In genomic region chr7:126216867-126217266, GRCm38 (mm10) we compare ENCODE assay signal across 18 mouse cellular contexts. TPM values are rescaled to one million over a fixed set of nuclear protein-coding genes. Genes with fewer than 3 reads are reported as not detected.
DNase-seq lines count a peak whose midpoint lies in the region; ATAC-seq and TF ChIP-seq lines count a peak whose summit lies in the region.
"Had no signal": no experiment of that assay in that cellular context is flagged by ENCODE, and none has a peak within 500 bp of the region (broad histone marks: within the 10 kb centered on the region; RNA-seq: fewer than 3 reads in every experiment).

No protein-coding gene starts in this region.

- intact Hi-C loops in heart, postnatal 25 days (cut with DNase I), result loop anchor here (2.0 kb wide), 1 partner anchor 32 kb away; no protein-coding TSS in a partner anchor
- intact Hi-C loops in left cerebral cortex, adult 2 months (cut with DNase I), result no loop called here

- H3K36me3 ChIP-seq in hindbrain, postnatal 0 days (ENCODE audit: insufficient read depth, low read length), result no peaks in the 10 kb centered on the region
- no peaks in the 10 kb centered on the region for H3K36me3 ChIP-seq in hindbrain, embryonic 12.5 days
- H3K36me3 ChIP-seq in kidney, embryonic 15.5 days, result no peaks in the 10 kb centered on the region
- H3K36me3 ChIP-seq: G1E; intestine, embryonic 15.5 days; limb, embryonic 10.5 days; liver, embryonic 13.5 days had no signal

- no peak overlapping the region for H3K9ac ChIP-seq in hindbrain, postnatal 0 days (replicated peaks; ENCODE audit: low read length)
- H3K9ac ChIP-seq in hindbrain, embryonic 12.5 days, result no peak overlapping the region
- no peak overlapping the region for H3K9ac ChIP-seq in kidney, embryonic 15.5 days
- H3K9ac ChIP-seq: intestine, embryonic 15.5 days; liver, embryonic 13.5 days had no signal

- no peak overlapping the region for H3K4me2 ChIP-seq in hindbrain, postnatal 0 days (ENCODE audit: low read depth, low read length)
- no peak overlapping the region for H3K4me2 ChIP-seq in hindbrain, embryonic 12.5 days (replicated peaks)
- H3K4me2 ChIP-seq in kidney, embryonic 15.5 days, result no peak overlapping the region
- H3K4me2 ChIP-seq: intestine, embryonic 15.5 days; liver, embryonic 13.5 days had no signal

- H3K27ac ChIP-seq in hindbrain, postnatal 0 days, result no peak overlapping the region
- no peak overlapping the region for H3K27ac ChIP-seq in hindbrain, embryonic 12.5 days
- H3K27ac ChIP-seq in kidney, embryonic 15.5 days, result no peak overlapping the region
- no peak overlapping the region for H3K27ac ChIP-seq in left cerebral cortex, adult 2 months
- H3K27ac ChIP-seq: intestine, embryonic 15.5 days; limb, embryonic 10.5 days; liver, embryonic 13.5 days had no signal

- H3K4me1 ChIP-seq in hindbrain, postnatal 0 days (ENCODE audit: insufficient read depth, low read length), result no peaks in the 10 kb centered on the region
- H3K4me1 ChIP-seq in hindbrain, embryonic 12.5 days, result no peaks in the 10 kb centered on the region
- no peaks in the 10 kb centered on the region for H3K4me1 ChIP-seq in kidney, embryonic 15.5 days
- H3K4me1 ChIP-seq: intestine, embryonic 15.5 days; limb, embryonic 10.5 days; liver, embryonic 13.5 days had no signal

- TF ChIP-seq CTCF in hindbrain, postnatal 0 days (IDR thresholded peaks at IDR 0.05; ENCODE audit: low read depth), result no peak
- no peak for TF ChIP-seq CTCF in left cerebral cortex, adult 2 months (IDR thresholded peaks at IDR 0.05)

- H3K4me3 ChIP-seq in hindbrain, postnatal 0 days (ENCODE audit: low read length), result no peak overlapping the region
- no peak overlapping the region for H3K4me3 ChIP-seq in hindbrain, embryonic 12.5 days
- H3K4me3 ChIP-seq in kidney, embryonic 15.5 days (replicated peaks), result no peak overlapping the region
- H3K4me3 ChIP-seq in left cerebral cortex, adult 2 months, result no peak overlapping the region
- H3K4me3 ChIP-seq: erythroblast, embryonic 14.5 days; intestine, embryonic 15.5 days; limb, embryonic 10.5 days; liver, embryonic 13.5 days had no signal

- WGBS in hindbrain, postnatal 0 days, result 17% methylated on average over 1 of the region's 1 CpGs
- 24% methylated on average over 1 of the region's 1 CpGs for WGBS in hindbrain, embryonic 12.5 days
- WGBS in kidney, embryonic 15.5 days, result 86% methylated on average over 1 of the region's 1 CpGs

- DNase-seq in hindbrain, postnatal 0 days (ENCODE audit: low spot score), result peak; percentile 54
- peak; percentile 87 to 91 for DNase-seq in cerebellum, adult 18-20 months
- peak; percentile 72 for DNase-seq in heart, adult 8-10 months (ENCODE audit: low spot score)
- DNase-seq in heart, postnatal 25 days (ENCODE audit: low spot score), result peak; percentile 32
- DNase-seq in frontal cortex, postnatal 10 days (ENCODE audit: low spot score in 2 of 2), result no peak
- no peak for DNase-seq in left cerebral cortex, adult 2 months (ENCODE audit: extremely low spot score in 1 of 2, low spot score in 2 of 2)
- DNase-seq: B cell, adult 2 months; kidney, postnatal 25 days; liver, embryonic 13.5 days; thymus, adult 18-20 months had no signal

- no peaks in the 10 kb centered on the region for H3K9me3 ChIP-seq in hindbrain, postnatal 0 days (ENCODE audit: low read length)
- H3K9me3 ChIP-seq in hindbrain, embryonic 12.5 days (replicated peaks), result no peaks in the 10 kb centered on the region
- no peaks in the 10 kb centered on the region for H3K9me3 ChIP-seq in kidney, embryonic 15.5 days (replicated peaks)
- H3K9me3 ChIP-seq: G1E; intestine, embryonic 15.5 days; limb, embryonic 10.5 days; liver, embryonic 13.5 days had no signal

- ATAC-seq in hindbrain, postnatal 0 days, result no peak
- ATAC-seq in hindbrain, embryonic 12.5 days (ENCODE audit: low FRiP score), result no peak
- no peak for ATAC-seq in kidney, embryonic 15.5 days (replicated peaks; ENCODE audit: low FRiP score)
- ATAC-seq: activated CD4-positive, CD25-positive, alpha-beta regulatory T cell, adult 4 months; intestine, embryonic 15.5 days; lung, postnatal 0 days had no signal

- no peaks in the 10 kb centered on the region for H3K27me3 ChIP-seq in hindbrain, postnatal 0 days (ENCODE audit: insufficient read depth, low read length)
- H3K27me3 ChIP-seq in hindbrain, embryonic 12.5 days, result no peaks in the 10 kb centered on the region
- H3K27me3 ChIP-seq in kidney, embryonic 15.5 days, result no peaks in the 10 kb centered on the region
- H3K27me3 ChIP-seq: intestine, embryonic 15.5 days; liver, embryonic 13.5 days had no signal

RNA-seq across cellular contexts. Expression of gene Xpo6, which starts 16.6 kb away (rescaled TPM):
- 124 and 147 TPM in 2 replicates for total RNA-seq in hindbrain, postnatal 0 days (2014; rRNA removed)
- 41.8 and 45.4 TPM in 2 replicates for polyA plus RNA-seq in hindbrain, postnatal 0 days (2015; fragmentation: Nextera tagmentation; extraction: Ambion mirVana)
- 67.9 and 79.0 TPM in 2 replicates for polyA plus RNA-seq in hindbrain, embryonic 12.5 days (2016; fragmentation: Nextera tagmentation; extraction: Ambion mirVana)
- total RNA-seq in heart, adult 8-10 months (2022), result 10 to 100 TPM; 12.3 to 22.8 (median 18.8) TPM
- total RNA-seq in heart, postnatal 25 days (2021), result 10 to 100 TPM; 19.2 to 23.7 TPM
- polyA plus RNA-seq in kidney, embryonic 15.5 days (2015; fragmentation: Nextera tagmentation; extraction: Ambion mirVana), result 48.5 and 54.7 TPM in 2 replicates
- total RNA-seq in left cerebral cortex, adult 2 months (2021), result 100 to 1,000 TPM in 1 of 2 experiments, 10 to 100 TPM in 1; 92.7 to 102 TPM

RNA-seq across cellular contexts. Expression of gene Sbk1, which starts 55.6 kb away (rescaled TPM):
- 530 and 565 TPM in 2 replicates for total RNA-seq in hindbrain, postnatal 0 days (2014; rRNA removed)
- polyA plus RNA-seq in hindbrain, postnatal 0 days (2015; fragmentation: Nextera tagmentation; extraction: Ambion mirVana), result 138 and 161 TPM in 2 replicates
- polyA plus RNA-seq in hindbrain, embryonic 12.5 days (2016; fragmentation: Nextera tagmentation; extraction: Ambion mirVana), result 309 and 312 TPM in 2 replicates
- 10 to 100 TPM; 73.6 to 99.4 (median 84.5) TPM for total RNA-seq in heart, adult 8-10 months (2022)
- 10 to 100 TPM; 76.5 to 86.4 TPM for total RNA-seq in heart, postnatal 25 days (2021)
- 31.5 and 33.1 TPM in 2 replicates for polyA plus RNA-seq in kidney, embryonic 15.5 days (2015; fragmentation: Nextera tagmentation; extraction: Ambion mirVana)
- total RNA-seq in left cerebral cortex, adult 2 months (2021), result 10 to 100 TPM; 65.3 to 85.8 TPM

Comparison
In these comparisons a context has a peak if more than half of its experiments do, and no peak if none do; other contexts are left out.
1. DNase-seq: peak in hindbrain, postnatal 0 days (single experiment), cerebellum, adult 18-20 months (2 of 2), heart, adult 8-10 months (single experiment) and heart, postnatal 25 days (single experiment); none in frontal cortex, postnatal 10 days (0 of 2) and left cerebral cortex, adult 2 months (0 of 2).